Mouse (Mus musculus): ENCODE results near the gene Kcnk13. TPM values are rescaled to one million over a fixed set of nuclear protein-coding genes. Genes with fewer than 3 reads are reported as not detected.

Gene Kcnk13
- polyA plus RNA-seq (2014; fragmentation: Nextera tagmentation; extraction: Ambion mirVana) = 3.4 and 4.6 TPM in 2 replicates

- peaks cover 18% of the 10 kb centered on the region; the same call in 1 of the 2 replicates for H3K4me1 ChIP-seq (ENCODE audit: control insufficient read depth, insufficient read depth, low read length)
- peak within 1 kb of the TSS; percentile 61; the same call in 1 of the 2 replicates for H3K9ac ChIP-seq (ENCODE audit: low read depth, low read length)
- ATAC-seq (ENCODE audit: low read depth) (peak; percentile 74), DNase-seq (ENCODE audit: low spot score) (peak; percentile 76)
- H3K27ac ChIP-seq (replicated peaks; ENCODE audit: low read depth, low read length) = no peak within 1 kb of the TSS
- WGBS = 1% methylated on average over 39 of the region's 39 CpGs
- no peaks in the 10 kb centered on the region for H3K36me3 ChIP-seq (ENCODE audit: control insufficient read depth, insufficient read depth, low read length)
- H3K27me3 ChIP-seq (replicated peaks; ENCODE audit: control insufficient read depth, insufficient read depth, low read length) = peaks cover 80% of the 10 kb centered on the region
- peak within 1 kb of the TSS; percentile 91 for H3K4me2 ChIP-seq (ENCODE audit: low read depth, low read length)
- no peaks in the 10 kb centered on the region for H3K9me3 ChIP-seq (ENCODE audit: control insufficient read depth, low read length)
- H3K4me3 ChIP-seq (ENCODE audit: low read depth, low read length) = peak within 1 kb of the TSS; percentile 47
Measured at GRCm38 (mm10) chr12:99964301-99965202, at the start of gene Kcnk13. Gene Kcnk13, plus strand, starts transcription at chr12:99964499.

- ATAC-seq (ENCODE audit: low read depth) (no peak), DNase-seq (ENCODE audit: low spot score) (no peak)
- Histone ChIP-seq H3K9ac (ENCODE audit: low read depth, low read length) (no peak overlapping the region), H3K9me3 (ENCODE audit: control insufficient read depth, low read length) (no peaks in the 10 kb centered on the region), H3K4me2 (ENCODE audit: low read depth, low read length) (no peak overlapping the region), H3K36me3 (ENCODE audit: control insufficient read depth, insufficient read depth, low read length) (peaks cover 51% of the 10 kb centered on the region), H3K27ac (replicated peaks; ENCODE audit: low read depth, low read length) (no peak overlapping the region), H3K4me3 (ENCODE audit: low read depth, low read length) (no peak overlapping the region), H3K4me1 (ENCODE audit: control insufficient read depth, insufficient read depth, low read length) (no peaks in the 10 kb centered on the region), H3K27me3 (replicated peaks; ENCODE audit: control insufficient read depth, insufficient read depth, low read length) (no peaks in the 10 kb centered on the region)
- 82% methylated on average over 15 of the region's 15 CpGs for WGBS
Measured at GRCm38 (mm10) chr12:99917800-99918427, 46.4 kb upstream of the Kcnk13 start.

DNA sequence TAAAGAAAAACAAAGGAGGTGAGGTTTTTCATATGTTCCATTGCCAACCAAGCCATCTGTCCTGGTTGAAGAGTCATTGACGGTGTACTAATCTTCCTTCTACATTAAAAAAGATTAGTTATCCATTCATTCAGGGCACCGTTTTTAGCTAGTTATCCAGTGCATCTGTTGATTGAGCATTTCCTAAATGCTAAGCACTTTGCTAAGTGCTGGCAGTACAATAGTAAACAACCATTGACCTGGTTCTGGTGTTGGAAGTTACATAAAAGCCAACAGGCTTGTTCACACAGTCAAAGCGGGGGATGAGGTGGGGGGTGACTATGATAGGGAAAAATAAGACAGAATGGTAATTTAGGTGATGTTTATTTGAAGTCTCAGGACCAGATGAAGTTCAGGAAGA is 44.7 kb upstream of the Kcnk13 start:
- H3K4me3 ChIP-seq (ENCODE audit: low read depth, low read length) = no peak overlapping the region
- no peaks in the 10 kb centered on the region for H3K27me3 ChIP-seq (replicated peaks; ENCODE audit: control insufficient read depth, insufficient read depth, low read length)
- H3K9ac ChIP-seq (ENCODE audit: low read depth, low read length) = no peak overlapping the region
- DNase-seq (ENCODE audit: low spot score) (no peak), ATAC-seq (ENCODE audit: low read depth) (no peak)
- H3K4me1 ChIP-seq (ENCODE audit: control insufficient read depth, insufficient read depth, low read length) = no peaks in the 10 kb centered on the region
- H3K4me2 ChIP-seq (ENCODE audit: low read depth, low read length) = no peak overlapping the region
- no peak overlapping the region for H3K27ac ChIP-seq (replicated peaks; ENCODE audit: low read depth, low read length)
- 83% methylated on average over 3 of the region's 3 CpGs for WGBS
- H3K9me3 ChIP-seq (ENCODE audit: control insufficient read depth, low read length) = no peaks in the 10 kb centered on the region
- H3K36me3 ChIP-seq (ENCODE audit: control insufficient read depth, insufficient read depth, low read length) = peaks cover 35% of the 10 kb centered on the region; the same call in 1 of the 2 replicates

DNA sequence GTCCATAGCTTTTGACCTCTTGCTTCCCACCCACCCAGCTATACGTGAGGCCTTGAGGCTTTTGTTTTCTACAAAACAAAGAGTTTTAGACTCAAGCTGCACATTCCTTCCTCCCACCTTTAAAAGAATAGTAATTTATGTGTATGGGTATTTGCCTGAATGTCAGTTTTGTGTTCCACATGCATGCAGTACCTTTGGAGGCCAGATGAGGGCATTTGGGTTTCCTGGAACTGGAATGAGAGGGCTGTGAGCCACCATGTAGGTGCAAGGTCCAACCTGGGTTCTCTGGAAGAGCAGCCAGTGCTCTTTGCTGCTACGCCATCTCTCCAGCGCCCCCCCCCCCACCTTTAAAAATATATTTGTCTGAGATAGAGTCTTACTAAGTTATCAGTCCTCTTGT is 43.3 kb upstream of the Kcnk13 start:
- Histone ChIP-seq H3K4me1 (ENCODE audit: control insufficient read depth, insufficient read depth, low read length) (no peaks in the 10 kb centered on the region), H3K27me3 (replicated peaks; ENCODE audit: control insufficient read depth, insufficient read depth, low read length) (no peaks in the 10 kb centered on the region), H3K4me3 (ENCODE audit: low read depth, low read length) (no peak overlapping the region), H3K9ac (ENCODE audit: low read depth, low read length) (no peak overlapping the region), H3K4me2 (ENCODE audit: low read depth, low read length) (no peak overlapping the region), H3K27ac (replicated peaks; ENCODE audit: low read depth, low read length) (no peak overlapping the region), H3K36me3 (ENCODE audit: control insufficient read depth, insufficient read depth, low read length) (peaks cover 33% of the 10 kb centered on the region), H3K9me3 (ENCODE audit: control insufficient read depth, low read length) (no peaks in the 10 kb centered on the region)
- no peak for ATAC-seq (ENCODE audit: low read depth)
- 84% methylated on average over 3 of the region's 3 CpGs for WGBS
- no peak for DNase-seq (ENCODE audit: low spot score)

GRCm38 (mm10) chr12:99923131-99923606 is 41.1 kb upstream of the Kcnk13 start:
- DNase-seq (ENCODE audit: low spot score) (peak; percentile 15), ATAC-seq (ENCODE audit: low read depth) (peak; percentile 18; the same call in 1 of the 2 replicates)
- H3K4me2 ChIP-seq (ENCODE audit: low read depth, low read length) = no peak overlapping the region
- H3K4me3 ChIP-seq (ENCODE audit: low read depth, low read length) = no peak overlapping the region
- WGBS = 36% methylated on average over 5 of the region's 5 CpGs
- H3K27ac ChIP-seq (replicated peaks; ENCODE audit: low read depth, low read length) = no peak overlapping the region
- no peaks in the 10 kb centered on the region for H3K27me3 ChIP-seq (replicated peaks; ENCODE audit: control insufficient read depth, insufficient read depth, low read length)
- peaks cover 25% of the 10 kb centered on the region for H3K36me3 ChIP-seq (ENCODE audit: control insufficient read depth, insufficient read depth, low read length)
- no peak overlapping the region for H3K9ac ChIP-seq (ENCODE audit: low read depth, low read length)
- H3K4me1 ChIP-seq (ENCODE audit: control insufficient read depth, insufficient read depth, low read length) = no peaks in the 10 kb centered on the region
- no peaks in the 10 kb centered on the region for H3K9me3 ChIP-seq (ENCODE audit: control insufficient read depth, low read length)

- Histone ChIP-seq H3K9ac (ENCODE audit: low read depth, low read length) (no peak overlapping the region), H3K4me3 (ENCODE audit: low read depth, low read length) (no peak overlapping the region), H3K36me3 (ENCODE audit: control insufficient read depth, insufficient read depth, low read length) (peaks cover 20% of the 10 kb centered on the region), H3K4me1 (ENCODE audit: control insufficient read depth, insufficient read depth, low read length) (no peaks in the 10 kb centered on the region), H3K27ac (replicated peaks; ENCODE audit: low read depth, low read length) (no peak overlapping the region), H3K9me3 (ENCODE audit: control insufficient read depth, low read length) (no peaks in the 10 kb centered on the region), H3K4me2 (ENCODE audit: low read depth, low read length) (no peak overlapping the region), H3K27me3 (replicated peaks; ENCODE audit: control insufficient read depth, insufficient read depth, low read length) (no peaks in the 10 kb centered on the region)
- WGBS = 57% methylated on average over 5 of the region's 5 CpGs
- DNase-seq (ENCODE audit: low spot score) = no peak
- ATAC-seq (ENCODE audit: low read depth) = no peak
Measured at GRCm38 (mm10) chr12:99923703-99924102, 40.6 kb upstream of the Kcnk13 start.

GRCm38 (mm10) chr12:99928311-99928710 is 36.0 kb upstream of the Kcnk13 start:
- WGBS = 86% methylated on average over 7 of the region's 7 CpGs
- no peak overlapping the region for H3K9ac ChIP-seq (ENCODE audit: low read depth, low read length)
- H3K4me1 ChIP-seq (ENCODE audit: control insufficient read depth, insufficient read depth, low read length) = no peaks in the 10 kb centered on the region
- H3K27ac ChIP-seq (replicated peaks; ENCODE audit: low read depth, low read length) = no peak overlapping the region
- H3K27me3 ChIP-seq (replicated peaks; ENCODE audit: control insufficient read depth, insufficient read depth, low read length) = no peaks in the 10 kb centered on the region
- no peak overlapping the region for H3K4me2 ChIP-seq (ENCODE audit: low read depth, low read length)
- no peaks in the 10 kb centered on the region for H3K9me3 ChIP-seq (ENCODE audit: control insufficient read depth, low read length)
- ATAC-seq (ENCODE audit: low read depth) (no peak), DNase-seq (ENCODE audit: low spot score) (no peak)
- peaks cover 22% of the 10 kb centered on the region; the same call in 1 of the 2 replicates for H3K36me3 ChIP-seq (ENCODE audit: control insufficient read depth, insufficient read depth, low read length)
- H3K4me3 ChIP-seq (ENCODE audit: low read depth, low read length) = no peak overlapping the region

DNA sequence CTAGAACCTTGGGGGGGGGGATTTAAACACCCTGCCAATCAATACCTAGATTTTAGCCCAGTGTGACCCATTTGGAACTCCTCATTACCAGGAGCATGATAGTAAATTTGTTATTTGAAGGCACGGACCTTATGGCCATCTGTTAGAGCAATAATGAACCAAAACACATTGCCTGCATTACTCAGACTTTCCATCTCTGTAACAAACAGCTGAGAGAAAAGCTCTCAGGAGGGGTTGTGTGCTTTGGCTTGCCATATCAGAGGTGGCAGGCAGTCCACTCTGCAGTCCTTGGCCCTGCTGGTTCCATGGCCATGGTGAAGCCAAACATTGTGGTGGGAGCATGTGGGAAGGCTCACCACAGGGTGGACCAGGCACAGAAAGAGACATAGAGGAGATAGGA is 35.1 kb upstream of the Kcnk13 start:
- H3K9ac ChIP-seq (ENCODE audit: low read depth, low read length) = no peak overlapping the region
- ATAC-seq (ENCODE audit: low read depth) (no peak), DNase-seq (ENCODE audit: low spot score) (no peak)
- H3K4me2 ChIP-seq (ENCODE audit: low read depth, low read length) = no peak overlapping the region
- H3K9me3 ChIP-seq (ENCODE audit: control insufficient read depth, low read length) = no peaks in the 10 kb centered on the region
- no peaks in the 10 kb centered on the region for H3K27me3 ChIP-seq (replicated peaks; ENCODE audit: control insufficient read depth, insufficient read depth, low read length)
- no peak overlapping the region for H3K27ac ChIP-seq (replicated peaks; ENCODE audit: low read depth, low read length)
- no peak overlapping the region for H3K4me3 ChIP-seq (ENCODE audit: low read depth, low read length)
- 68% methylated on average over 1 of the region's 1 CpGs for WGBS
- H3K36me3 ChIP-seq (ENCODE audit: control insufficient read depth, insufficient read depth, low read length) = peaks cover 22% of the 10 kb centered on the region; the same call in 1 of the 2 replicates
- H3K4me1 ChIP-seq (ENCODE audit: control insufficient read depth, insufficient read depth, low read length) = no peaks in the 10 kb centered on the region

Data from embryonic facial prominence, embryonic 14.5 days (tissue).